Mouse (Mus musculus) CH12.LX (cell line): Measurements from ENCODE around the gene Prr36.

Experiments
- CHD2 ChIP-seq: IDR thresholded peaks from 2 replicates; pipeline ENCODE4 v1.6.1; 2011; ENCODE audit warnings: low read length, improper control_type of control experiment
- CTCF ChIP-seq, 2 experiments: IDR thresholded peaks in 1 of 2; conservative IDR thresholded peaks in 1 of 2; 2 replicates each; pipeline ENCODE4 v1.5.1; 2011 to 2012; ENCODE audit warnings: low read depth in 2 of 2, low read length in 2 of 2, improper control_type of control experiment in 1 of 2, inconsistent platforms in 1 of 2, mild to moderate bottlenecking in 1 of 2, moderate library complexity in 1 of 2
- E2F4 ChIP-seq: IDR thresholded peaks from 2 replicates; pipeline ENCODE4 v1.6.1; 2011; ENCODE audit warnings: low read depth, low read length, improper control_type of control experiment; ENCODE audit not compliant: insufficient replicate concordance
- ELF1 ChIP-seq: IDR thresholded peaks from 2 replicates; pipeline ENCODE4 v1.6.1; 2014; ENCODE audit warnings: low read depth, mild to moderate bottlenecking, inconsistent platforms, low read length, improper control_type of control experiment
- EP300 ChIP-seq: IDR thresholded peaks from 2 replicates; pipeline ENCODE4 v1.6.1; 2011; ENCODE audit warnings: low read length, improper control_type of control experiment
- POLR2A ChIP-seq: IDR thresholded peaks from 2 replicates; pipeline ENCODE4 v1.6.1; 2011; ENCODE audit warnings: low read depth, mild to moderate bottlenecking, improper control_type of control experiment, low read length
- POLR2AphosphoS2 ChIP-seq: IDR thresholded peaks from 2 replicates; pipeline ENCODE4 v1.6.1; 2011; ENCODE audit warnings: low read depth, low read length, improper control_type of control experiment
- SIN3A ChIP-seq: IDR thresholded peaks from 2 replicates; pipeline ENCODE4 v1.6.1; 2012; ENCODE audit warnings: low read length, improper control_type of control experiment, inconsistent platforms
- TCF12 ChIP-seq: IDR thresholded peaks from 2 replicates; pipeline ENCODE4 v1.6.1; 2014; ENCODE audit warnings: low read depth, mild to moderate bottlenecking, inconsistent platforms, low read length, improper control_type of control experiment
- ZC3H11A ChIP-seq: IDR thresholded peaks from 2 replicates; pipeline ENCODE4 v1.6.1; 2012; ENCODE audit warnings: low read depth, mild to moderate bottlenecking, inconsistent platforms, low read length, improper control_type of control experiment
- ZKSCAN1 ChIP-seq: IDR thresholded peaks from 2 replicates; pipeline ENCODE4 v1.6.1; 2012; ENCODE audit warnings: low read depth, inconsistent platforms, low read length, improper control_type of control experiment, borderline replicate concordance
- ZNF384 ChIP-seq: IDR thresholded peaks from 2 replicates; pipeline ENCODE4 v1.6.1; 2012; ENCODE audit warnings: low read depth, low read length, improper control_type of control experiment, inconsistent platforms

DNA sequence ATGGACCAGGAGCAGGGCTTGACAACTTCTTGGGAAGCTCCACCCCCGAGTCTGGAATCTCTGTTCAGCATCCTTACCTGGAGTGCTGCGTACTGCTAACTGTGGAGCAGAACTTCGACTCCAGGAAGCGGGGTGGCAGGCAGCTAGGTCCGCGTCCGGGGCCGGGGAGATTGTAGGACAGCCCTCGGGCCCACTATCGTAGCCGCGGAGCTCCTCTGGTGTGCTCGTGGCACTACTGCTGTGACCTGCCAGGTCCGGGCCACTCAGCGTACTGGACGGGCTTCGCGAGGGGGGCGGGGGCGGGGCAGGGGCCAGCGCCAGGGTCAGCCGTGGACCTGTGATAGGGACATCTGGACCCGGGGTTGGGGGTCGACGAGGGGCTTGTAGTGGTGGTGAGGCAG lies 4.5 kb downstream of the Prr36 start:
- no peak for TF ChIP-seq POLR2A
- no peak for TF ChIP-seq CHD2
- TF ChIP-seq CTCF (conservative IDR thresholded peaks at IDR 0.05 in 1 of 2, IDR thresholded peaks at IDR 0.05 in 1 of 2; ENCODE audit: low read depth in 2 of 2, low read length in 2 of 2), result no peak
- TF ChIP-seq EP300, result no peak
- TF ChIP-seq ELF1, result no peak
- TF ChIP-seq ZC3H11A, result no peak
- no peak for TF ChIP-seq ZNF384
- TF ChIP-seq ZKSCAN1, result no peak
- TF ChIP-seq E2F4, result no peak
- TF ChIP-seq SIN3A, result no peak
- TF ChIP-seq TCF12, result no peak
- TF ChIP-seq POLR2AphosphoS2, result no peak
